13 mouse cellular contexts compared by ENCODE assay signal in the genomic region with DNA sequence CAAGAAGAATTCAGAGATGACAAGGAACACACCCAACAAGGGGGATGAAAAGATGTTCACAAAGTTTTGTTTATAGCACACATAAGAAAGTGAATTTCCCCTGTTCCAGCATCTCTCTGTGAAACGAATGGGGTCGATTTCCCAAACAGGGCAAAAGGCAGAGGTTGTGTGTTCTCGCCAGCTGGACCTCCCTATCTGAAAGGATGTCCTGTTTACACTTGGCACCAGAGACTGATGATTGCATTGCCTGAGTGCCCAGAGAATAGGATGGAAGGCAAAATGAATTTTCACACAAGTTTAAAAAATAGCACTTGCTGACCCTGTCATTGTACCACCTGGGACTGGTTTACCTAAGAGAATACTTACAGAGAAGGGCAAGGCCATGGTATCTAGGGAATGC.
"Had no signal": no experiment of that assay in that cellular context is flagged by ENCODE, and none has a peak within 500 bp of the region (broad histone marks: within the 10 kb centered on the region; RNA-seq: fewer than 3 reads in every experiment).

No protein-coding gene starts in this region.

- H3K36me3 ChIP-seq: limb, embryonic 12.5 days; liver, embryonic 12.5 days; midbrain, embryonic 12.5 days; neural tube, embryonic 13.5 days; stomach, embryonic 15.5 days had no signal

- H3K4me3 ChIP-seq: limb, embryonic 12.5 days; liver, embryonic 12.5 days; midbrain, embryonic 12.5 days; neural tube, embryonic 13.5 days; stomach, embryonic 15.5 days had no signal

- H3K4me1 ChIP-seq: limb, embryonic 12.5 days; liver, embryonic 12.5 days; midbrain, embryonic 12.5 days; stomach, embryonic 15.5 days had no signal

- H3K4me2 ChIP-seq: limb, embryonic 12.5 days; liver, embryonic 12.5 days; midbrain, embryonic 12.5 days; neural tube, embryonic 13.5 days; stomach, embryonic 15.5 days had no signal

- H3K9me3 ChIP-seq: limb, embryonic 12.5 days; liver, embryonic 12.5 days; midbrain, embryonic 12.5 days; neural tube, embryonic 13.5 days; stomach, embryonic 15.5 days had no signal

- ATAC-seq: hindbrain, embryonic 16.5 days; inflammation-experienced regulatory T-cells, adult 6 months; liver, embryonic 12.5 days; midbrain, embryonic 16.5 days had no signal

- H3K9ac ChIP-seq: limb, embryonic 12.5 days; liver, embryonic 12.5 days; midbrain, embryonic 12.5 days; neural tube, embryonic 13.5 days; stomach, embryonic 15.5 days had no signal

- H3K27ac ChIP-seq: limb, embryonic 12.5 days; liver, embryonic 12.5 days; midbrain, embryonic 12.5 days; neural tube, embryonic 13.5 days; stomach, embryonic 15.5 days had no signal

- DNase-seq: kidney, adult 11 months; kidney, postnatal 14 days; retina, postnatal 1 day; right cerebral cortex, postnatal 14 days; thymus, postnatal 36 days had no signal

- H3K27me3 ChIP-seq: limb, embryonic 12.5 days; liver, embryonic 12.5 days; midbrain, embryonic 12.5 days; neural tube, embryonic 13.5 days; stomach, embryonic 15.5 days had no signal
